Mouse (Mus musculus) spleen, embryonic (tissue): ENCODE measurements around the gene Tmem217.
"Not testable (repeated sequence)": the region's sequence is repeated elsewhere in the genome, so short reads cannot be mapped to it uniquely, and the experiment has no call there.

Experiments used
- CTCF ChIA-PET: fragments of 350-600 bp; sonication (Branson Sonifier 250); formaldehyde crosslinking; loops from one replicate; lab custom pipeline; 2022; lab: Charles Lee

The Tmem217 gene

GRCm38 (mm10) chr17:29508927-29509608 lies 43.1 kb downstream of the Tmem217 start:
- CTCF ChIA-PET: no interaction called here

DNA sequence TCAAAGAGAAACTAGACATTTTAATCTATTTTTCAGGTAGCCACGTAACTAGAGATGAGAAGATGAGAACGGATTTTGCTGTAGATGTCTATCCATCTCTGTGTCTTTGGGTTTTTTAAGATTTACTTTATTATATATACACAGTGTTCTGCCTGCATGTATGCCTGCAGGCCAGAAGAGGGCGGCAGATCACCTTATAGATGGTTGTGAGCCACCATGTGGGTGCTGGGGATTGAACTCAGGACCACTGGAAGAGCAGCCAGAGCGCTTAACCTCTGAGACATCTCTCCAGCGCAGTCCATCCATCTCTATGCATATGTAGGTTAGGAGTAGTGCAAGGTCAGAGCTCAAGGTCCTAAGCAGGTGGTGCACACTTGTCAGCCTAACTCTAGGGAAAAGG lies 48.5 kb downstream of the Tmem217 start:
- CTCF ChIA-PET: interaction anchor here (0.6 kb wide), 1 partner anchor 124 kb away, joined by 3 read pairs; no protein-coding TSS in a partner anchor

GRCm38 (mm10) chr17:29502669-29503665 lies 49.2 kb downstream of the Tmem217 start:
- CTCF ChIA-PET: interaction anchor here (0.6 kb wide), 1 partner anchor 34 kb away, joined by 3 read pairs; no protein-coding TSS in a partner anchor

GRCm38 (mm10) chr17:29502005-29502668 lies 50.0 kb downstream of the Tmem217 start:
- CTCF ChIA-PET: interaction anchor here (0.5 to 0.8 kb wide), 3 partner anchors 10 to 331 kb away, joined by 3 to 8 read pairs (median 3); no protein-coding TSS in a partner anchor

DNA sequence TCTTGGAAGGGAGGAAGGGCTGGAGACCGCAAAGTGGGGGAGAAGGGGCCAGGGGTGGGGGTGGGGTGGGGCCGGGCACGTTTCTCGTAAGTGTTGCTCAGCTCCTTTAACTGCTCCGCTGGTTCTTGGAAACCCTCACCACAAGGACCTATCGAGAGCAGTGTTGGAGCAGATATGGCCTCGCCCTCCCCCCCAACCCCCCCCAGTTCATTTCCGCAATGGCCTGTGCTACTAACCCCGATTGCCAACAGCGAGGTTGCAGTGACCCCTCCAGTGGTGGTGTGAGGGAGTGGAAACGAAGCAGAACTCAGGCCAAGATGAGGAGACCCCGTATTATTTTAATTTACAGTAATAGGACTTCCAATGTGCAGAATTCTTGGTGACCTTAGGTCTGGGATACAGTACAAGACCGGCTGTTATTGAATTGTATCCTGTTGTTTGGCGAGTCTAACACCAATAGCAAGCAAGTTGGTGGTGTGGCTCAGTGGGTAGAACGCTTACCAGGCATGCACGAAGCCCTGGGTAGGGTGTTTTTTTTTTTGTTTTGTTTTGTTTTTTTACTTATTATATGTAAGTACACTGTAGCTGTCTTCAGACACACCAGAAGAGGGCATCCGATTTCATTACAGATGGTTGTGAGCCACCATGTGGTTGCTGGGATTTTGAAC lies 51.2 kb downstream of the Tmem217 start:
- CTCF ChIA-PET: interaction anchor here (0.9 kb wide), 1 partner anchor 120 kb away, joined by 3 read pairs; no protein-coding TSS in a partner anchor

DNA sequence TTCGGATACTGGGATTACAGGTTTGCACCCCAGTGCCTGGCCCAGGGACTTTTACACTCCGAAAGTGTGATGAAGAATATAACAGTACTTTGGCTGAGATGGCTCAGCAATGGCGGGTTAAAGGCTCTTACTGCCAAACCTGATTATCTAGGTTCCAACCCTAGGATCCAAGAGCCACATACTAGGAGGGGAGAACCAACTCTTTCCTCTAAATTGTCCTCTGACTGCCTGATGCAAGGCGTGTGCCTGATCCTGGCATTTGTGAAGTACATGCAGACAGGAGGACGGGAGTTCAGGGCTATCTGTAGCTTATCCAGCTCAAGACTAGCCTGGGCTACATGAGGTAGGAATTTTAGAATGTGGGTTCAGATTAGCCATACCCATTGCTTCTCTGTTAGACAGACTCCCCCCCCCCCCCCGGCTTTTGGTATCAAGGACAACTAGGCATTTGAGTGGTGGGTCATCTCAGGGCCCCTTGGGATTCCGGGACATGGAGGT lies 51.9 kb downstream of the Tmem217 start:
- CTCF ChIA-PET: interaction anchor here (0.9 kb wide), 1 partner anchor 119 kb away, joined by 3 read pairs; no protein-coding TSS in a partner anchor

GRCm38 (mm10) chr17:29499511-29499910 lies 52.7 kb downstream of the Tmem217 start:
- CTCF ChIA-PET: no interaction called here

- CTCF ChIA-PET: interaction anchor here (0.6 kb wide), 1 partner anchor 884 kb away, joined by 20 read pairs; no protein-coding TSS in a partner anchor
These were observed 53.2 kb downstream of the Tmem217 start for GRCm38 (mm10) chr17:29498952-29499351.

DNA sequence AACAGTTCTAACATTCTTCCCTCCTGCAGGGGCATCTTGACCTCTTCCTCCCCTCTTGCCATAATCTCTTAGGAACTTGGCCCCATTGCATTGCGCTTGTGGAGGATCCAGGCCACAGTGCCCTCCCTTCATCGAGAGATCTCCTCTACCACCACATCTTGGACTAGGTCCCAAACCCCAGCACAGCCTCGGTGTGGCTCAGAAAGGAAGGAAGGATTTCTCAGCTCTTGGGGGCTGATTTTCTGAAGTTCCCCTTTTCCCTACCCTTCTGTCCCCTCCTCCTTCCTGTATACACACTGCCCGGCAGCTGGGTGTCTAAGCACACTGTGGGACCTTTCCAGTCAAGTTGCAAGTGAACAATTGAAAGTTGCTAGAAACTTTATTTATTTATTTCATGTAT lies 54.2 kb downstream of the Tmem217 start:
- CTCF ChIA-PET: interaction anchor here (0.8 kb wide), 1 partner anchor 231 kb away, joined by 4 read pairs; no protein-coding TSS in a partner anchor

GRCm38 (mm10) chr17:29497481-29497880 lies 54.7 kb downstream of the Tmem217 start:
- CTCF ChIA-PET: not testable (repeated sequence)

DNA sequence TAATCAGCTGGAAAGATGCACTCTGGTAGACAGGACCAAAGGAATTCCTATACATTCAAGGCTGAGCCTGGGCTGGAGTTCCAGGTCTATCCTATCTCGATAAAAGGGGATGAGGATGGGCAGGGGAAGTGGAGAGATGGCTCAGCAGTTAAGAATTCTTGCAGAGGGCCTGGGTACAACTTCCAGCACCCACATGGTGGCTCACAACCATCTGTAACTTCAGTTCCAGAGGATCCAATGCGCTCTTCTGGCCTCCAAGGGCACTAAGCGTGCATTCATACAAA lies 55.2 kb downstream of the Tmem217 start:
- CTCF ChIA-PET: no interaction called here

- CTCF ChIA-PET: interaction anchor here (0.5 kb wide), 1 partner anchor 80 kb away, joined by 3 read pairs; no protein-coding TSS in a partner anchor
These were observed 55.7 kb downstream of the Tmem217 start for GRCm38 (mm10) chr17:29496211-29497070.

GRCm38 (mm10) chr17:29494732-29495076 lies 57.5 kb downstream of the Tmem217 start:
- CTCF ChIA-PET: interaction anchor here (0.7 kb wide), 1 partner anchor 591 kb away, joined by 3 read pairs; no protein-coding TSS in a partner anchor

DNA sequence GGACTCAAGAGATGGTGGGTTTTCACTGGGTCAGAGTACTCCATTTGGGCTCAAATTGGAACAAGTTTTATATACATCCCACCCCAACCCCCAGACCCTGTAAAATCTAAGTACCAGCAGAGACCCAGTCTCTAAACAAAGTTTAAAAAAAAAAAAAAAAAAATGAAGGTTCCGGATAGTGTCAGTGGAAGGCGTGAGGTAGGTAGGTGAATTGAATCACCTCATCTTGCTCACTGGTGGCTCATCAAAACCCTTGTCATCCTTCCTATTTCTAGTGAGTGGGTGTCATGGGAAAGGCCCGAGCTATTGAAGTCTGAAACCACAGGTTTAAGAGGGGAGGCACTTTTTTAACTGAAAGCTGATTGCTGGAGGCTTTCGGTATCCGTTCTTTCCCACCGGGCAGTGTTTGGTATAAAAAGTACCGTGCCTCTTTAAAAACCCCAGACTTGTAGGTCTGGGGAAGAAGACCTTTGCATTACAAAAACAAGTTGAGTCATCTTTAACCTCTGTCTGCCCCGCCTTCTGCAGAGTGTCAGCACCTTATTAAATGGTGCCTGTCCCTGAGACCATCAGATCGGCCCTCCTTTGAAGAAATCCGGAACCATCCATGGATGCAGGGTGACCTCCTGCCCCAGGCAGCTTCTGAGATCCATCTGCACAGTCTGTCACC lies 58.0 kb downstream of the Tmem217 start:
- CTCF ChIA-PET: interaction anchor here (0.7 kb wide), 1 partner anchor 590 kb away, joined by 3 read pairs; no protein-coding TSS in a partner anchor

DNA sequence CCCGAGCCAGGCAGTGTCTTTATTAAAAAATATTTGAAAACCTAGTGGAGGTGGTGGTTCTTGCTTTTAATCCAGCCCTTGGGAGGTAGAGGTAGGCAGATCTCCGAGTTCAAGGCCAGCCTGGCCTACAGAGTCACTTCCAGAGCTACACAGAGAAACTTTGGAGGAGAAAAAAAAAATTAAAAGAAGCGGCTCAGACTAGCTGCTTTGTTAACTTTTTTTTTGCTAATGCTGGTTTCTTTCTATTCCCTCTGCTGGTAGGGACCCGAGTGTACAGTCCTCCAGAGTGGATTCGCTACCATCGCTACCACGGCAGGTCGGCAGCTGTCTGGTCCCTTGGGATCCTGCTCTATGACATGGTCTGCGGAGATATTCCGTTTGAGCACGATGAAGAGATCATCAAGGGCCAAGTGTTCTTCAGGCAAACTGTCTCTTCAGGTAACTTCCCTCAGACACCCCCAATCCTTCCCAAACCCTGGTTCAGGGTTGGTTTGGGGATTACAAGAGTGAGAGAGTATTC lies 58.7 kb downstream of the Tmem217 start:
- CTCF ChIA-PET: interaction anchor here (0.6 to 0.7 kb wide), 2 partner anchors 98 to 193 kb away, joined by 3 to 4 read pairs; no protein-coding TSS in a partner anchor

GRCm38 (mm10) chr17:29492269-29493191 lies 59.7 kb downstream of the Tmem217 start:
- CTCF ChIA-PET: interaction anchor here (0.6 to 0.9 kb wide), 4 partner anchors 97 to 971 kb away, joined by 3 to 11 read pairs (median 4); no protein-coding TSS in a partner anchor

DNA sequence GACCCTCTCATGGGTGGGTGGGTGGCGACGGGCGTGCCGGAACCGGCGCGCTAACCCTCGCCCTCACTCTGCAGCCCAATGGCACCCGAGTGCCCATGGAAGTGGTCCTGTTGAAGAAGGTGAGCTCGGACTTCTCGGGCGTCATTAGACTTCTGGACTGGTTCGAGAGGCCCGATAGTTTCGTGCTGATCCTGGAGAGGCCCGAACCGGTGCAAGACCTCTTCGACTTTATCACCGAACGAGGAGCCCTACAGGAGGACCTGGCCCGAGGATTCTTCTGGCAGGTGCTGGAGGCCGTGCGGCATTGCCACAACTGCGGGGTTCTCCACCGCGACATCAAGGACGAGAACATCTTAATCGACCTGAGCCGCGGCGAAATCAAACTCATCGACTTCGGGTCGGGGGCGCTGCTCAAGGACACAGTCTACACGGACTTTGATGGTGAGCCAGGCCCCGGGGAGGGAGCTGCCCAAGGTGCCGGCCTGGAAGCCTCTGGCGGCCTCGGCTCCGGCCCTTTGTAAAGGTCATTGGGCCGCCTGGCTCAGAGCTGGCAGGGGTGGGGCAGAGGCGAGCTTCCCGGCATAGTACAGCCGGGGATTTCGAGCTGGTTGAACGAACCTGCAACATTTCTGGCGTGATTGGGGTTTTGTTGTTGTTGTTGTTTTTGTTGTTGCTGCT lies 60.5 kb downstream of the Tmem217 start:
- CTCF ChIA-PET: interaction anchor here (0.6 to 0.9 kb wide), 3 partner anchors 79 to 971 kb away, joined by 3 to 11 read pairs (median 4); no protein-coding TSS in a partner anchor
